Comparison of ENCODE assay signal across 8 mouse cellular contexts in genomic region chr10:60080601-60080981, GRCm38 (mm10). TPM values are rescaled to one million over a fixed set of nuclear protein-coding genes. Genes with fewer than 3 reads are reported as not detected.
A peak's percentile ranks its signal among the peaks of the same experiment; 100 is the strongest.
DNase-seq lines count a peak whose midpoint lies in the region; ATAC-seq and TF ChIP-seq lines count a peak whose summit lies in the region.

No protein-coding gene starts in this region.

- TF ChIP-seq CTCF in testis, adult 2 months (IDR thresholded peaks at IDR 0.05; ENCODE audit: control insufficient read depth, insufficient read depth, insufficient replicate concordance, low read depth, low read length) = no peak
- no peak for TF ChIP-seq CTCF in stomach, postnatal 0 days (IDR thresholded peaks at IDR 0.05; ENCODE audit: low read depth)

- no peak for TF ChIP-seq POLR2A in testis, adult 2 months (IDR thresholded peaks at IDR 0.05; ENCODE audit: control insufficient read depth, low read depth, low read length)

- H3K9ac ChIP-seq in forebrain, embryonic 13.5 days = no peak overlapping the region
- no peak overlapping the region for H3K9ac ChIP-seq in forebrain, embryonic 12.5 days
- peak overlapping the region; percentile 30; the same call in 1 of the 2 replicates for H3K9ac ChIP-seq in limb, embryonic 11.5 days (ENCODE audit: low read length)
- no peak overlapping the region for H3K9ac ChIP-seq in stomach, postnatal 0 days (ENCODE audit: low read length)

- H3K9me3 ChIP-seq in forebrain, embryonic 13.5 days (replicated peaks) = no peaks in the 10 kb centered on the region
- no peaks in the 10 kb centered on the region for H3K9me3 ChIP-seq in forebrain, embryonic 12.5 days
- no peaks in the 10 kb centered on the region for H3K9me3 ChIP-seq in limb, embryonic 11.5 days (ENCODE audit: control insufficient read depth, low read length)
- H3K9me3 ChIP-seq in stomach, postnatal 0 days (ENCODE audit: control insufficient read depth, low read length) = no peaks in the 10 kb centered on the region

- H3K36me3 ChIP-seq in forebrain, embryonic 13.5 days (ENCODE audit: poor library complexity, severe bottlenecking) = no peaks in the 10 kb centered on the region
- H3K36me3 ChIP-seq in forebrain, embryonic 12.5 days (replicated peaks) = no peaks in the 10 kb centered on the region
- H3K36me3 ChIP-seq in testis, adult 2 months (ENCODE audit: control insufficient read depth, insufficient read depth, low read length) = no peaks in the 10 kb centered on the region
- no peaks in the 10 kb centered on the region for H3K36me3 ChIP-seq in limb, embryonic 11.5 days (ENCODE audit: control insufficient read depth, insufficient read depth, low read length)
- H3K36me3 ChIP-seq in stomach, postnatal 0 days (ENCODE audit: control insufficient read depth, insufficient read depth, low read length) = no peaks in the 10 kb centered on the region

- no peak overlapping the region for H3K4me3 ChIP-seq in forebrain, embryonic 13.5 days
- no peak overlapping the region for H3K4me3 ChIP-seq in forebrain, embryonic 12.5 days (replicated peaks)
- H3K4me3 ChIP-seq in testis, adult 2 months (ENCODE audit: control insufficient read depth, low read depth, low read length) = no peak overlapping the region
- H3K4me3 ChIP-seq in limb, embryonic 11.5 days (ENCODE audit: low read depth, low read length) = no peak overlapping the region
- no peak overlapping the region for H3K4me3 ChIP-seq in stomach, postnatal 0 days (ENCODE audit: low read depth, low read length)

- no peak for TF ChIP-seq EP300 in stomach, postnatal 0 days (optimal IDR thresholded peaks at IDR 0.05)

- ATAC-seq in forebrain, embryonic 13.5 days = no peak
- no peak for ATAC-seq in forebrain, embryonic 12.5 days (ENCODE audit: low FRiP score)
- no peak for ATAC-seq in limb, embryonic 11.5 days (ENCODE audit: insufficient number of reproducible peaks, low FRiP score, low TSS enrichment, low read depth)
- no peak for ATAC-seq in stomach, postnatal 0 days (ENCODE audit: low FRiP score, low TSS enrichment)

- H3K27ac ChIP-seq in forebrain, embryonic 13.5 days = peak overlapping the region; percentile 54
- H3K27ac ChIP-seq in forebrain, embryonic 12.5 days = no peak overlapping the region
- H3K27ac ChIP-seq in testis, adult 2 months (ENCODE audit: control insufficient read depth, insufficient read depth, low read depth, low read length) = peak overlapping the region; percentile 87; the same call in 1 of the 2 replicates
- peak overlapping the region; percentile 77 for H3K27ac ChIP-seq in limb, embryonic 11.5 days (replicated peaks; ENCODE audit: low read depth, low read length)
- peak overlapping the region; percentile 36; the same call in 1 of the 2 replicates for H3K27ac ChIP-seq in stomach, postnatal 0 days (replicated peaks)

- H3K4me1 ChIP-seq in forebrain, embryonic 13.5 days = peaks cover 22% of the 10 kb centered on the region
- H3K4me1 ChIP-seq in forebrain, embryonic 12.5 days = 0 out of 2 replicates have a peak, but pooled peaks cover 6% of the 10 kb centered on the region
- peaks cover 4% of the 10 kb centered on the region for H3K4me1 ChIP-seq in testis, adult 2 months (ENCODE audit: control insufficient read depth, insufficient read depth, low read length)
- H3K4me1 ChIP-seq in limb, embryonic 11.5 days (ENCODE audit: control insufficient read depth, insufficient read depth, low read length) = peaks cover 22% of the 10 kb centered on the region
- 0 out of 2 replicates have a peak, but pooled peaks cover 5% of the 10 kb centered on the region for H3K4me1 ChIP-seq in stomach, postnatal 0 days (replicated peaks; ENCODE audit: control insufficient read depth, insufficient read depth)

- 79% methylated on average over 5 of the region's 5 CpGs for WGBS in forebrain, embryonic 13.5 days
- 71% methylated on average over 5 of the region's 5 CpGs for WGBS in forebrain, embryonic 12.5 days
- whole genome bisulfite sequencing in limb, embryonic 11.5 days = 21% methylated on average over 5 of the region's 5 CpGs
- 45% methylated on average over 5 of the region's 5 CpGs for WGBS in stomach, postnatal 0 days

- H3K4me2 ChIP-seq in forebrain, embryonic 13.5 days = no peak overlapping the region
- no peak overlapping the region for H3K4me2 ChIP-seq in forebrain, embryonic 12.5 days
- H3K4me2 ChIP-seq in limb, embryonic 11.5 days (ENCODE audit: low read depth, severe bottlenecking) = no peak overlapping the region
- no peak overlapping the region for H3K4me2 ChIP-seq in stomach, postnatal 0 days (replicated peaks; ENCODE audit: low read depth)

- no peaks in the 10 kb centered on the region for H3K27me3 ChIP-seq in forebrain, embryonic 13.5 days
- H3K27me3 ChIP-seq in forebrain, embryonic 12.5 days = no peaks in the 10 kb centered on the region
- no peaks in the 10 kb centered on the region for H3K27me3 ChIP-seq in testis, adult 2 months (ENCODE audit: control insufficient read depth, insufficient read depth, low read length)
- no peaks in the 10 kb centered on the region for H3K27me3 ChIP-seq in limb, embryonic 11.5 days (ENCODE audit: control insufficient read depth, insufficient read depth, low read length)
- no peaks in the 10 kb centered on the region for H3K27me3 ChIP-seq in stomach, postnatal 0 days (ENCODE audit: control insufficient read depth, insufficient read depth, low read length)

- no peak for DNase-seq in testis, postnatal 10 days (ENCODE audit: low spot score)
- DNase-seq in limb, embryonic 11.5 days (ENCODE audit: low spot score) = peak; percentile 27
- DNase-seq in stomach, postnatal 0 days (ENCODE audit: low spot score) = no peak
- no peak for DNase-seq in layer of hippocampus, adult 9-11 months
- no peak for DNase-seq in adrenal gland, postnatal 4 days (ENCODE audit: low spot score in 2 of 2)

RNA-seq across cellular contexts. Expression of gene Spock2, which starts 25.4 kb away (rescaled TPM):
- 19.7 and 25.9 TPM in 2 replicates for polyA plus RNA-seq in forebrain, embryonic 13.5 days (2015; fragmentation: Nextera tagmentation; extraction: Ambion mirVana)
- polyA plus RNA-seq in forebrain, embryonic 12.5 days (2016; fragmentation: Nextera tagmentation; extraction: Ambion mirVana) = 13.2 and 14.3 TPM in 2 replicates
- 50.8 and 63.9 TPM in 2 replicates for polyA plus RNA-seq in testis, adult 2 months (2012; rRNA removed)
- polyA plus RNA-seq in limb, embryonic 11.5 days (2014; fragmentation: Nextera tagmentation; extraction: Ambion mirVana) = 1.8 and 2.0 TPM in 2 replicates
- polyA plus RNA-seq in stomach, postnatal 0 days (2015; fragmentation: Nextera tagmentation; extraction: Ambion mirVana) = 3.6 and 4.1 TPM in 2 replicates
- total RNA-seq in adrenal gland, postnatal 4 days (2021) = 10 to 100 TPM; 43.4 to 47.2 TPM
